Mouse (Mus musculus) thymus, adult 2 months (tissue): Measurements from ENCODE around the gene Reg1.

Source experiments
- CTCF ChIP-seq: fragments of 200-500 bp; IDR thresholded peaks from 2 replicates; pipeline ENCODE4 v1.5.1; 2012; ENCODE audit warnings: mild to moderate bottlenecking, control low read depth, low read length, moderate library complexity, borderline replicate concordance; ENCODE audit not compliant: control insufficient read depth, poor library complexity, insufficient read depth; ENCODE audit errors: extremely low read depth
- POLR2A ChIP-seq: fragments of 200-500 bp; IDR thresholded peaks from 2 replicates; pipeline ENCODE4 v1.6.1; 2012; ENCODE audit warnings: mild to moderate bottlenecking, low read length, control low read depth, moderate library complexity; ENCODE audit not compliant: control insufficient read depth, poor library complexity, insufficient read depth; ENCODE audit errors: extremely low read depth

DNA sequence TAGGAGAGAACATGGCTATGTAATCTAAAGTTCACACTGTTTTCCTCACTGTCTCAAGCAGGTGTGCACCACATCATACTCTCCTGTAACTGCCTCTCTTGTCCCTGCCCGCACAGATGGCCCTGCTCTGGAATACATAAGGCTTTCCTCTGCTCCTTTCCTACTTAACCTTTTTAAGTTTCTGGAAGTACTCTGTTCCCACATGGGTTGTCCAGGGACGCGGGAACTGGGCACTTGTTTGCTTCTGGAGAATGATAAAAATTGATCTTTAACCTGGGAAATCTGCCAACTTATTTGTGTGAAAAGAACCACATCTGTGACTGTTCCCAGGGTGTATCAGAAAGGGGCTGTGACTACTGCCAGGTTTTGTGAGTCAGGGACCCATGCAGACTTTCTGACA is 3.0 kb downstream of the Reg1 start:
- TF ChIP-seq POLR2A = no peak
- no peak for TF ChIP-seq CTCF
